Mouse (Mus musculus) kidney, postnatal 0 days (tissue): ENCODE data around the gene Gm44596. TPM values are rescaled to one million over a fixed set of nuclear protein-coding genes. Genes with fewer than 3 reads are reported as not detected.

ENCODE experiments used
- ATAC-seq: fragments of 200-750 bp; cut with Nextera tagmentation; replicated peaks from 2 replicates; pipeline ENCODE4 v1.8.0; 2017; ENCODE audit warnings: low read depth, moderate number of reproducible peaks, moderate TSS enrichment, moderate library complexity; ENCODE audit not compliant: low FRiP score
- DNase-seq: peaks from one replicate; pipeline ENCODE4 v3.0.0-alpha.2; 2016; ENCODE audit warnings: low spot score
- H3K27ac ChIP-seq: fragments of 300-500 bp; sonication (generic); 2 replicates; pipeline ENCODE4 v1.5.1; 2014; ENCODE audit warnings: mild to moderate bottlenecking
- H3K27me3 ChIP-seq: fragments of 300-500 bp; sonication (generic); 2 replicates; pipeline ENCODE4 v1.6.1; 2014; ENCODE audit warnings: low read length, mixed read lengths; ENCODE audit not compliant: insufficient read depth
- H3K36me3 ChIP-seq: fragments of 300-500 bp; sonication (generic); 2 replicates; pipeline ENCODE4 v1.6.1; 2014; ENCODE audit warnings: low read length, mixed read lengths; ENCODE audit not compliant: insufficient read depth
- H3K4me1 ChIP-seq: fragments of 300-500 bp; sonication (generic); replicated peaks from 2 replicates; pipeline ENCODE4 v1.6.1; 2014; ENCODE audit warnings: antibody characterized with exemption, low read length, mixed read lengths; ENCODE audit not compliant: insufficient read depth
- H3K4me2 ChIP-seq: fragments of 300-500 bp; sonication (generic); 2 replicates; pipeline ENCODE4 v1.6.1; 2014; ENCODE audit warnings: mild to moderate bottlenecking, low read length, moderate library complexity, mixed read lengths
- H3K4me3 ChIP-seq: fragments of 300-500 bp; sonication (generic); replicated peaks from 2 replicates; pipeline ENCODE4 v1.5.1; 2014; ENCODE audit warnings: low read depth, low read length
- H3K9ac ChIP-seq: fragments of 300-500 bp; sonication (generic); 2 replicates; pipeline ENCODE4 v1.6.1; 2014; ENCODE audit warnings: low read depth, low read length
- H3K9me3 ChIP-seq: fragments of 300-500 bp; sonication (generic); replicated peaks from 2 replicates; pipeline ENCODE4 v1.6.1; 2016; ENCODE audit warnings: low read length, inconsistent platforms, mixed read lengths
- CTCF ChIP-seq: IDR thresholded peaks from 2 replicates; pipeline ENCODE4 v1.5.1; 2016; ENCODE audit warnings: antibody characterized with exemption, low read depth, mild to moderate bottlenecking, moderate library complexity
- WGBS: fragments of 180-500 bp; shearing (Covaris S2); extraction: QIAGEN DNeasy Blood & Tissue Kit; methylation state at CpG from one replicate; pipeline ENCODE4 v1.1.7; 2014; 5-methylcytosine and 5-hydroxymethylcytosine counted together
- polyA plus RNA-seq: library from polyadenylated mRNA; unstranded; fragments of >200 nt; fragmentation: Nextera tagmentation; extraction: Ambion mirVana; gene quantifications from 2 replicates; pipeline ENCODE4 v1.2.1, GENCODE M21; 2015

Gm44596 gene
- polyA plus RNA-seq: not detected in 2 replicates

DNA sequence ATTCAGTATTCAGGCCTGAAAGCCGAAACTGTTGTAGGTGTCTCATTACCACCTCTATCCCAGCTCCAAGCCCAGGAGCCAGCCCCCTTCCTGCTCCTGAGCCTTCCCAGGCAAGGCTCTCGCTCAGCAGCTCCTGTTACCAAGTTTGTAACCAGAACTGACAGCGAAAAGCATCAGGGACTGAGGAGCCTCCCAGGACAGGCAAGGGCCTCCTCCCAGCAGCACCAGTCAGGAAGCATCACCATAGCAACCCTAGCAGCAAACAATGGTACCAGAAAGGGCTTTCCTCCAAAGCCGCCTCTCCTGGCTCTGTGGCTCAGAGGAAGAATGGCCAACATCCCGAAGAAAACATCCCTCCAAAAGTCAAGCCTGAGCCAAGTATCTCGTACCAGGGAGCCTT is at the start of gene Gm44596, which contains the start of gene Tex52:
TSS of gene Gm44596 (plus strand) at position 312 of the 400 bp plus-strand sequence.
TSS of gene Tex52 (plus strand) at position 265 of the 400 bp plus-strand sequence.
- no peaks in the 10 kb centered on the region for H3K27me3 ChIP-seq
- peaks cover 41% of the 10 kb centered on the region for H3K36me3 ChIP-seq
- no peaks in the 10 kb centered on the region for H3K9me3 ChIP-seq
- no peak within 1 kb of the TSS for H3K27ac ChIP-seq
- WGBS: 43% methylated on average over 6 of the region's 6 CpGs
- H3K9ac ChIP-seq: no peak within 1 kb of the TSS
- ATAC-seq (peak; percentile 63), DNase-seq (peak; percentile 72)
- no peaks in the 10 kb centered on the region for H3K4me1 ChIP-seq
- no peak within 1 kb of the TSS for H3K4me3 ChIP-seq
- no peak for TF ChIP-seq CTCF
- H3K4me2 ChIP-seq: no peak within 1 kb of the TSS

DNA sequence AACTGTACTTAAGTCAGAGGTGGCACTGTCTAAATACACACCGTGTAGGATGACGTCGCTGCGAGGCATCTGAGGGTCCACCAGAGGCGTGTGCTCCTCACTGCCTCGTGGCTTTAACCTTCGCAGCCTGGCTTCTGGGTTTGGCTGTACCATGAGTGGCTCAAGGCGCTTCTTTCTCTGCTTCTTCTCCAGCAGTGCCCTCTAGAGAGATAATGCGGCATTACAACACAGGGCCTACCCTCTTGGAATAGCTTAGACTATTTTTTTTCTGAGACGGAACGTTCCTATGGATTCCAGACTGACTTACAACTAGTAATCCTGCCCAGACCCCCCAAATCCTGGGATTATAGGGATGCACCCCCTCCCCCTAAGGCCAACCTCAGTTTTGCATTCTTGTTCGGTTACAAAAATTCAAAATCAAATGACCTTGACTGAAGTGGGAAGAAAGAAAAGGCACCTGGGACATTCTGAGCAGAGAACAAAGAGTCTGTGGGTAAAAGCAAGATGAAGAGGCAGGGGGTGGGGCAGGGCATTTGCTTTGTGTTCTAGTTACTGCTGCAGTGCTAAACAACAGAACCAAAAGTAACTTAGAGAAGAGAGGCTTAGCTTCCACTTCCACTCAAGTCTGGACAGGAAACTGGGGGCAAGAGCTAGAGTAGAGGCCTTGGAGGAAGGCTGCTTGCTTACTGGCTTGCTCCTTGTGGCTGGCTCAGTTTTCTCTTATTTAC is 40.7 kb upstream of the Gm44596 start:
- DNase-seq: peak; percentile 83
- Histone ChIP-seq H3K4me1 (peaks cover 8% of the 10 kb centered on the region; the same call in 1 of the 2 replicates), H3K4me3 (no peak overlapping the region), H3K36me3 (peaks cover 16% of the 10 kb centered on the region; the same call in 1 of the 2 replicates), H3K27ac (no peak overlapping the region), H3K4me2 (no peak overlapping the region), H3K9ac (no peak overlapping the region), H3K9me3 (no peaks in the 10 kb centered on the region), H3K27me3 (no peaks in the 10 kb centered on the region)
- peak; percentile 75 for TF ChIP-seq CTCF
- peak; percentile 76; the same call in 1 of the 2 replicates for ATAC-seq
- WGBS: 30% methylated on average over 12 of the region's 12 CpGs

DNA sequence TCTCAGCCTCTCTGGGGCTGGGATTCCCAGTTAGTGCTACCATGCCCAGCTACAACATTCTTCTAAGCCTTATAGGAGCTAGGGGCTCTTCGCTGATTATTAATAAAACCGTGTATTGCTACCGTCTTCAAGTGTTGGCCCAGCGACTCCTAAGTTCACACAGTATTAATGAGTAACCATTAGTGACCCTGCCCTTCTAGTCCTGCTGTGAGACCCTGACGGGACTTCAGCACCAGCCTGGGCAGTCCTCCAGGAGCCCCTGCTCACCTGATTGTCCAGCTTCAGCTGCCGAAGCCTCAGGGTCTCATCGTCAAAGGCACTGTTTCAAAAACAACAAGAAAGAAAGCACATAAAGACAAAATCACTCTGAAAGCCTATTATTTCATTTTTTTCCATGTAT is 37.8 kb upstream of the Gm44596 start:
- 0 out of 2 replicates have a peak overlapping the region, but pooled peaks have one; percentile 25 for H3K27ac ChIP-seq
- no peak for DNase-seq
- H3K4me1 ChIP-seq: peaks cover 8% of the 10 kb centered on the region; the same call in 1 of the 2 replicates
- peak; percentile 57; the same call in 1 of the 2 replicates for ATAC-seq
- H3K9me3 ChIP-seq: no peaks in the 10 kb centered on the region
- H3K27me3 ChIP-seq: no peaks in the 10 kb centered on the region
- peaks cover 8% of the 10 kb centered on the region; the same call in 1 of the 2 replicates for H3K36me3 ChIP-seq
- 57% methylated on average over 7 of the region's 7 CpGs for WGBS
- TF ChIP-seq CTCF: no peak
- H3K4me2 ChIP-seq: no peak overlapping the region
- no peak overlapping the region for H3K9ac ChIP-seq
- H3K4me3 ChIP-seq: no peak overlapping the region

DNA sequence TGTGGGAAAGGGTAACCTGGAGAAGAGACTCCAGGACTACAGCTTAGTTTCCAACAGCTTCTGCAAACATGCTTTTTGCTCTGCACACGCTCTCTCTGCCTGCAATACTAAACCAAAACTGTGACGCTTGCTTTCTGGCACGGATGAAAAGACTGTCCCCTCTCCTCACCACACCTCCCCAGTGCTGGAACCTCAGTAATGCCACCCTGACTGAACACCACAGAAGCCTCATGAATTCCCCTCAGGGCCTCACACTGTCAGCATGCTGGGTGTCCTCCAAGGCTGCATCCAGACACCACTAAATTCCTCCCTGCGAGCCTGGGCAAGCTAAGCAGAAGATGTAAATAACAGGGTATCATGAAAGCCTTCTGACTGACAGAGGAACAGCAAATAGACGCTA is 36.4 kb upstream of the Gm44596 start:
- DNase-seq: peak; percentile 34
- no peak overlapping the region for H3K9ac ChIP-seq
- 22% methylated on average over 5 of the region's 5 CpGs for WGBS
- no peak for TF ChIP-seq CTCF
- H3K36me3 ChIP-seq: no peaks in the 10 kb centered on the region
- ATAC-seq: no peak
- no peak overlapping the region for H3K4me3 ChIP-seq
- H3K9me3 ChIP-seq: no peaks in the 10 kb centered on the region
- H3K4me1 ChIP-seq: peaks cover 8% of the 10 kb centered on the region; the same call in 1 of the 2 replicates
- H3K27me3 ChIP-seq: no peaks in the 10 kb centered on the region
- no peak overlapping the region for H3K4me2 ChIP-seq
- H3K27ac ChIP-seq: peak overlapping the region; percentile 2; the same call in 1 of the 2 replicates

DNA sequence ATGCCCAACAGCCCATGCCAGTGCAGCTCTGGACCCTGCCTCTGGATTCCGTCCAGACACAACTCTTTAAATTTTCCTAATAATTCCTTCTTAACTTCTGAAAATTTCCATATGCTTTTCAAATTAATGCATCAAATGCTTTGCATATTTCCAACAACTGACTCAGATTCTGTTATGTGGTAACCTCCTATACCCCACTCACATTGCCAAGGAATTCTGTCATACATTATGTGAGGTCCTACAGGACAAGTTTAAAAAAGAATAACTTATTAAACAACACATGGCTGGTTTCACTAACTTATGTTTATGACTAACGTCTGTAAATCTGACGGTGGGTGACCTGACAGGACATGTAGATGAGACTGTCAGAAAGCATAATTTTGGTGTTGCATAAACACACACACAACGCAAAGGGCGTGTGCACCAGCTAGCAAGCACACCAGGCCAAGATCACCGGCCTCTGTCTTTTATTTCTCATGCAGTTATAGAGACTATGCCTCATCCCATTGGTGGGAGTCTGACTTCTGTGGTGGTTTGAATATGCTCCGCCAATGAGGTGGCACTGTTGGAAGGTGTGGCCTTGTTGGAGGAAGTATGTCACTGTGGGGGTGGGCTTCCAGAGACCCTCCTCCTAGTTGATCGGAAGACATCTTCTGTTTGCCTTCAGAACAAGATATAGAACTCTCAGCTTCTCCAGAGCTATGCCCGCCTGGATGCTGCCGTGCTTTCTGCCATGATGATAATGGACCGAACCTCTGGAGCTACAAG is 33.2 kb upstream of the Gm44596 start:
- WGBS: 85% methylated on average over 11 of the region's 11 CpGs
- Histone ChIP-seq H3K4me1 (peaks cover 3% of the 10 kb centered on the region; the same call in 1 of the 2 replicates), H3K4me3 (no peak overlapping the region), H3K4me2 (no peak overlapping the region), H3K27ac (peak overlapping the region; percentile 47), H3K36me3 (no peaks in the 10 kb centered on the region), H3K9ac (no peak overlapping the region), H3K27me3 (no peaks in the 10 kb centered on the region), H3K9me3 (no peaks in the 10 kb centered on the region)
- peak; percentile 62 for DNase-seq
- TF ChIP-seq CTCF: no peak
- peak; percentile 24; the same call in 1 of the 2 replicates for ATAC-seq

DNA sequence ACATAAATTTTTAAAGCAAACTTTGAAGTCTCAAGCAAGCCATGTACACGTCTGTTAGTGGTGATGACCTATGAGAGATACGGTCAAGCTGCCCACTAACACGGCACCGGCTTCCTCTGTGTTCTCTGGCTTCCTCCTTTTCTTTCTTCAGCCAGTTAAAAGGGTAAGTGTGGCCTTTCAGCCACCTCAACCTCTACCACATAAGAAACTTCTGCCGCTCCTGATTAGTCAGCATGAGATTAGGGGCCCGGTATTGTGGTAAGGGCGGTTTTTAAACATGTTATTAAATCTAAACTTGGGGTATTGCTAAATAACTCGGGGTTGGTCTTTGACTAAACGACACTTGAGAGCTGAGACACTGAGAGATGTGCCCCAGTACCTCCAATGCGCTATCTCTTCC is 29.7 kb upstream of the Gm44596 start:
- Histone ChIP-seq H3K27ac (no peak overlapping the region), H3K4me3 (no peak overlapping the region), H3K9ac (no peak overlapping the region), H3K36me3 (no peaks in the 10 kb centered on the region), H3K4me1 (no peaks in the 10 kb centered on the region), H3K4me2 (no peak overlapping the region), H3K27me3 (no peaks in the 10 kb centered on the region), H3K9me3 (no peaks in the 10 kb centered on the region)
- TF ChIP-seq CTCF: no peak
- WGBS: 77% methylated on average over 10 of the region's 10 CpGs
- DNase-seq: no peak
- no peak for ATAC-seq
